Mouse (Mus musculus) midbrain, embryonic 16.5 days (tissue): ENCODE results near the gene Cdhr4. TPM values are rescaled to one million over a fixed set of nuclear protein-coding genes. Genes with fewer than 3 reads are reported as not detected.

Source experiments
- ATAC-seq: fragments of 200-750 bp; cut with Nextera tagmentation; 2 replicates; pipeline ENCODE4 v1.8.0; 2017; ENCODE audit warnings: moderate TSS enrichment
- H3K27ac ChIP-seq: fragments of 300-500 bp; sonication (generic); 2 replicates; pipeline ENCODE4 v1.5.1; 2014; ENCODE audit warnings: mild to moderate bottlenecking, low read length, mixed read lengths
- H3K27me3 ChIP-seq: fragments of 300-500 bp; sonication (generic); 2 replicates; pipeline ENCODE4 v1.6.1; 2014; ENCODE audit warnings: low read depth, low read length, mixed read lengths; ENCODE audit not compliant: control insufficient read depth, insufficient read depth
- H3K36me3 ChIP-seq: fragments of 300-500 bp; sonication (generic); 2 replicates; pipeline ENCODE4 v1.6.1; 2014; ENCODE audit warnings: mild to moderate bottlenecking, low read length, moderate library complexity, mixed read lengths; ENCODE audit not compliant: control insufficient read depth, insufficient read depth
- H3K4me1 ChIP-seq: fragments of 300-500 bp; sonication (generic); 2 replicates; pipeline ENCODE4 v1.6.1; 2014; ENCODE audit warnings: mild to moderate bottlenecking, low read length, mixed read lengths; ENCODE audit not compliant: control insufficient read depth, insufficient read depth
- H3K4me2 ChIP-seq: fragments of 300-500 bp; sonication (generic); 2 replicates; pipeline ENCODE4 v1.6.1; 2014; ENCODE audit warnings: mild to moderate bottlenecking, low read length, mixed read lengths
- H3K4me3 ChIP-seq: fragments of 300-500 bp; sonication (generic); 2 replicates; pipeline ENCODE4 v1.5.1; 2014; ENCODE audit warnings: low read depth, mild to moderate bottlenecking, low read length, moderate library complexity, mixed read lengths
- H3K9ac ChIP-seq: fragments of 300-500 bp; sonication (generic); 2 replicates; pipeline ENCODE4 v1.6.1; 2014; ENCODE audit warnings: low read depth, low read length, mixed read lengths
- H3K9me3 ChIP-seq: fragments of 300-500 bp; sonication (generic); replicated peaks from 2 replicates; pipeline ENCODE4 v1.6.1; 2014; ENCODE audit warnings: mild to moderate bottlenecking, low read length, mixed read lengths; ENCODE audit not compliant: control insufficient read depth, poor library complexity, severe bottlenecking
- WGBS: fragments of 180-500 bp; shearing (Covaris S2); extraction: QIAGEN DNeasy Blood & Tissue Kit; methylation state at CpG from one replicate; pipeline ENCODE4 v1.1.7; 2014; 5-methylcytosine and 5-hydroxymethylcytosine counted together
- polyA plus RNA-seq: library from polyadenylated mRNA; unstranded; fragments of >200 nt; fragmentation: Nextera tagmentation; extraction: Ambion mirVana; gene quantifications from 2 replicates; pipeline ENCODE4 v1.2.1, GENCODE M21; 2015

The Cdhr4 gene
- polyA plus RNA-seq, 1 experiment from 2014 or later = 1.2 TPM

GRCm38 (mm10) chr9:108047601-108048565 is 55.6 kb downstream of the Cdhr4 start:
- no peak for ATAC-seq
- H3K9me3 ChIP-seq = no peaks in the 10 kb centered on the region
- H3K27ac ChIP-seq = peak overlapping the region; percentile 58; the same call in 1 of the 2 replicates
- H3K36me3 ChIP-seq = peaks cover 18% of the 10 kb centered on the region
- peak overlapping the region; percentile 77 for H3K4me3 ChIP-seq
- H3K27me3 ChIP-seq = no peaks in the 10 kb centered on the region
- H3K4me2 ChIP-seq = peak overlapping the region; percentile 89
- peaks cover 16% of the 10 kb centered on the region for H3K4me1 ChIP-seq
- 47% methylated on average over 17 of the region's 17 CpGs for WGBS
- peak overlapping the region; percentile 73 for H3K9ac ChIP-seq

- peaks cover 18% of the 10 kb centered on the region for H3K4me1 ChIP-seq
- no peaks in the 10 kb centered on the region for H3K9me3 ChIP-seq
- H3K27ac ChIP-seq = peak overlapping the region; percentile 58; the same call in 1 of the 2 replicates
- peak overlapping the region; percentile 89 for H3K4me2 ChIP-seq
- H3K36me3 ChIP-seq = peaks cover 18% of the 10 kb centered on the region
- peak overlapping the region; percentile 73 for H3K9ac ChIP-seq
- H3K27me3 ChIP-seq = no peaks in the 10 kb centered on the region
- under 1% methylated on average over 19 of the region's 19 CpGs for WGBS
- peak overlapping the region; percentile 77 for H3K4me3 ChIP-seq
- peak; percentile 50 for ATAC-seq
Observed at GRCm38 (mm10) chr9:108048566-108048955, 56.3 kb downstream of the Cdhr4 start.

GRCm38 (mm10) chr9:108049016-108049455 is 56.7 kb downstream of the Cdhr4 start, which contains the start of gene Gmppb:
Gene Gmppb, plus strand, starts transcription at chr9:108049242.
- H3K27me3 ChIP-seq = no peaks in the 10 kb centered on the region
- H3K4me3 ChIP-seq = peak within 1 kb of the TSS; percentile 77
- peak within 1 kb of the TSS; percentile 69 for H3K27ac ChIP-seq
- H3K9ac ChIP-seq = peak within 1 kb of the TSS; percentile 73
- under 1% methylated on average over 32 of the region's 39 CpGs for WGBS
- peaks cover 23% of the 10 kb centered on the region for H3K36me3 ChIP-seq
- peak within 1 kb of the TSS; percentile 89 for H3K4me2 ChIP-seq
- no peaks in the 10 kb centered on the region for H3K9me3 ChIP-seq
- peak; percentile 95 for ATAC-seq
- H3K4me1 ChIP-seq = peaks cover 18% of the 10 kb centered on the region

Other genes starting within 250 kb of the Cdhr4 start
- gene Rbm5, start 221.5 kb upstream of the Cdhr4 start, polyA plus RNA-seq = 239 and 270 TPM in 2 replicates
- 95.5 and 113 TPM in 2 replicates for gene Rbm6, start 119.3 kb upstream of the Cdhr4 start, polyA plus RNA-seq
- gene Mon1a, start 104.3 kb upstream of the Cdhr4 start, polyA plus RNA-seq = 23.3 and 23.4 TPM in 2 replicates
- 1.4 and 2.6 TPM in 2 replicates for gene Mst1r, start 85.6 kb upstream of the Cdhr4 start, polyA plus RNA-seq
- gene Actl11, start 64.0 kb upstream of the Cdhr4 start, polyA plus RNA-seq = not detected in 2 replicates
- gene Camkv, start 56.8 kb upstream of the Cdhr4 start, polyA plus RNA-seq = 90.2 and 121 TPM in 2 replicates
- gene Traip, start 42.4 kb upstream of the Cdhr4 start, polyA plus RNA-seq = 10.0 and 12.6 TPM in 2 replicates
- gene Uba7, start 17.0 kb upstream of the Cdhr4 start, polyA plus RNA-seq = 3.7 and 4.7 TPM in 2 replicates
- 0.65 and 0.67 TPM in 2 replicates for gene Gm20661, start 9.4 kb upstream of the Cdhr4 start, polyA plus RNA-seq
- 16.7 and 17.6 TPM in 2 replicates for gene Inka1, start 6.6 kb upstream of the Cdhr4 start, polyA plus RNA-seq
- gene Gm20662, start 3.9 kb downstream of the Cdhr4 start, polyA plus RNA-seq = 0.83 and 0.97 TPM in 2 replicates
- 115 and 118 TPM in 2 replicates for gene Ip6k1, start 10.0 kb downstream of the Cdhr4 start, polyA plus RNA-seq
- 19.8 and 22.8 TPM in 2 replicates for gene Gmppb, start 56.7 kb downstream of the Cdhr4 start, polyA plus RNA-seq
- gene Amigo3, start 60.7 kb downstream of the Cdhr4 start, polyA plus RNA-seq = 2.6 and 2.8 TPM in 2 replicates
- 0.09 TPM in 1 of 2 replicates, not detected in the other for gene Mst1, start 87.9 kb downstream of the Cdhr4 start, polyA plus RNA-seq
- 53.4 and 53.9 TPM in 2 replicates for gene Rnf123, start 90.8 kb downstream of the Cdhr4 start, polyA plus RNA-seq
- gene Apeh, start 102.1 kb downstream of the Cdhr4 start, polyA plus RNA-seq = 46.0 and 50.8 TPM in 2 replicates
- gene Bsn, start 197.9 kb downstream of the Cdhr4 start, polyA plus RNA-seq = 8.6 and 10.1 TPM in 2 replicates